ENCODE assay signal across 24 mouse cellular contexts in genomic region chr1:39663050-39663449, GRCm38 (mm10). TPM values are rescaled to one million over a fixed set of nuclear protein-coding genes. Genes with fewer than 3 reads are reported as not detected.
DNase-seq lines count a peak whose midpoint lies in the region; ATAC-seq and TF ChIP-seq lines count a peak whose summit lies in the region.
"Had no signal": no experiment of that assay in that cellular context is flagged by ENCODE, and none has a peak within 500 bp of the region (broad histone marks: within the 10 kb centered on the region; RNA-seq: fewer than 3 reads in every experiment).

No protein-coding gene starts in this region.

- 55% methylated on average over 4 of the region's 4 CpGs for WGBS in hindbrain, embryonic 16.5 days
- 67% methylated on average over 4 of the region's 4 CpGs for WGBS in hindbrain, embryonic 13.5 days
- 56% methylated on average over 4 of the region's 4 CpGs for WGBS in midbrain, embryonic 16.5 days
- WGBS in midbrain, embryonic 15.5 days: 59% methylated on average over 4 of the region's 4 CpGs

- no peak for TF ChIP-seq CTCF in brain, embryonic 14.5 days (IDR thresholded peaks at IDR 0.05; ENCODE audit: borderline replicate concordance, extremely low read depth, insufficient read depth, insufficient read length)

- no peak overlapping the region for H3K4me2 ChIP-seq in hindbrain, embryonic 16.5 days (ENCODE audit: low read length)
- no peak overlapping the region for H3K4me2 ChIP-seq in hindbrain, embryonic 13.5 days
- no peak overlapping the region for H3K4me2 ChIP-seq in midbrain, embryonic 16.5 days (ENCODE audit: low read length)
- no peak overlapping the region for H3K4me2 ChIP-seq in midbrain, embryonic 15.5 days
- H3K4me2 ChIP-seq: embryonic facial prominence, embryonic 15.5 days; heart, embryonic 11.5 days; heart, embryonic 15.5 days; hindbrain, embryonic 15.5 days had no signal

- H3K4me1 ChIP-seq in hindbrain, embryonic 16.5 days (ENCODE audit: control insufficient read depth, insufficient read depth, low read depth, low read length): no peaks in the 10 kb centered on the region
- H3K4me1 ChIP-seq in hindbrain, embryonic 13.5 days (replicated peaks): peaks cover 10% of the 10 kb centered on the region; the same call in 1 of the 2 replicates
- H3K4me1 ChIP-seq in midbrain, embryonic 16.5 days (ENCODE audit: control insufficient read depth, insufficient read depth, low read length): peaks cover 8% of the 10 kb centered on the region
- peaks cover 7% of the 10 kb centered on the region; the same call in 1 of the 2 replicates for H3K4me1 ChIP-seq in midbrain, embryonic 15.5 days
- H3K4me1 ChIP-seq: embryonic facial prominence, embryonic 15.5 days; forebrain, embryonic 10.5 days; heart, embryonic 15.5 days; hindbrain, embryonic 15.5 days had no signal

- H3K36me3 ChIP-seq in hindbrain, embryonic 16.5 days (ENCODE audit: control insufficient read depth, insufficient read depth, low read length): no peaks in the 10 kb centered on the region
- H3K36me3 ChIP-seq in hindbrain, embryonic 13.5 days: no peaks in the 10 kb centered on the region
- no peaks in the 10 kb centered on the region for H3K36me3 ChIP-seq in midbrain, embryonic 16.5 days (ENCODE audit: control insufficient read depth, insufficient read depth, low read length)
- H3K36me3 ChIP-seq in midbrain, embryonic 15.5 days (replicated peaks): no peaks in the 10 kb centered on the region
- H3K36me3 ChIP-seq: embryonic facial prominence, embryonic 15.5 days; forebrain, embryonic 10.5 days; heart, embryonic 15.5 days; hindbrain, embryonic 15.5 days had no signal

- H3K4me3 ChIP-seq in hindbrain, embryonic 16.5 days (ENCODE audit: low read length): no peak overlapping the region
- H3K4me3 ChIP-seq in hindbrain, embryonic 13.5 days: no peak overlapping the region
- H3K4me3 ChIP-seq in midbrain, embryonic 16.5 days (ENCODE audit: low read depth, low read length): no peak overlapping the region
- no peak overlapping the region for H3K4me3 ChIP-seq in midbrain, embryonic 15.5 days
- H3K4me3 ChIP-seq: embryonic facial prominence, embryonic 15.5 days; erythroblast, embryonic 14.5 days; forebrain, embryonic 10.5 days; heart, adult 2 months; heart, embryonic 15.5 days; hindbrain, embryonic 15.5 days had no signal

- no peak overlapping the region for H3K9ac ChIP-seq in hindbrain, embryonic 16.5 days (ENCODE audit: low read depth, low read length)
- no peak overlapping the region for H3K9ac ChIP-seq in hindbrain, embryonic 13.5 days
- H3K9ac ChIP-seq in midbrain, embryonic 16.5 days (ENCODE audit: low read depth, low read length): no peak overlapping the region
- H3K9ac ChIP-seq in midbrain, embryonic 15.5 days: no peak overlapping the region
- H3K9ac ChIP-seq: embryonic facial prominence, embryonic 15.5 days; heart, embryonic 15.5 days; hindbrain, embryonic 15.5 days had no signal

- H3K27ac ChIP-seq in hindbrain, embryonic 16.5 days (ENCODE audit: low read depth, low read length): no peak overlapping the region
- no peak overlapping the region for H3K27ac ChIP-seq in hindbrain, embryonic 13.5 days
- no peak overlapping the region for H3K27ac ChIP-seq in midbrain, embryonic 16.5 days (ENCODE audit: low read length)
- H3K27ac ChIP-seq in midbrain, embryonic 15.5 days: no peak overlapping the region
- H3K27ac ChIP-seq: embryonic facial prominence, embryonic 15.5 days; forebrain, embryonic 10.5 days; heart, adult 2 months; heart, embryonic 15.5 days; hindbrain, embryonic 15.5 days had no signal

- no peaks in the 10 kb centered on the region for H3K27me3 ChIP-seq in hindbrain, embryonic 16.5 days (replicated peaks; ENCODE audit: control insufficient read depth, insufficient read depth, low read length)
- no peaks in the 10 kb centered on the region for H3K27me3 ChIP-seq in hindbrain, embryonic 13.5 days
- H3K27me3 ChIP-seq in midbrain, embryonic 16.5 days (ENCODE audit: control insufficient read depth, insufficient read depth, low read depth, low read length): no peaks in the 10 kb centered on the region
- H3K27me3 ChIP-seq in midbrain, embryonic 15.5 days (replicated peaks): no peaks in the 10 kb centered on the region
- H3K27me3 ChIP-seq: CH12.LX; embryonic facial prominence, embryonic 15.5 days; heart, embryonic 15.5 days; hindbrain, embryonic 15.5 days had no signal

- TF ChIP-seq POLR2A in brain, embryonic 14.5 days (IDR thresholded peaks at IDR 0.05; ENCODE audit: borderline replicate concordance, extremely low read depth, insufficient read depth, insufficient read length, poor library complexity, severe bottlenecking): no peak

- peak; percentile 23 for DNase-seq in brain, embryonic 14.5 days (ENCODE audit: low read depth)
- DNase-seq in retina, postnatal 1 day: no peak
- DNase-seq: adrenal gland, postnatal 14 days; cerebellum, adult 11 months; cerebellum, adult 8-10 months; cerebellum, postnatal 14 days; embryo, embryonic 11 days; gastrocnemius, postnatal 14 days; heart, adult 2 months; heart, postnatal 14 days had no signal

- 0 out of 2 replicates have a peak, but pooled peaks have one; percentile 34 for ATAC-seq in hindbrain, embryonic 16.5 days
- ATAC-seq in hindbrain, embryonic 13.5 days (ENCODE audit: low FRiP score): no peak
- peak; percentile 67; the same call in 1 of the 2 replicates for ATAC-seq in midbrain, embryonic 16.5 days
- ATAC-seq in midbrain, embryonic 15.5 days (replicated peaks): no peak; the same call in 1 of the 2 replicates
- ATAC-seq: activated CD4-positive, CD25-positive, alpha-beta regulatory T cell, adult 4 months; forebrain, embryonic 14.5 days; Patski had no signal

- H3K9me3 ChIP-seq in hindbrain, embryonic 16.5 days (ENCODE audit: control insufficient read depth, low read length): peaks cover 5% of the 10 kb centered on the region; the same call in 1 of the 2 replicates
- H3K9me3 ChIP-seq in hindbrain, embryonic 13.5 days: peaks cover 4% of the 10 kb centered on the region; the same call in 1 of the 2 replicates
- no peaks in the 10 kb centered on the region for H3K9me3 ChIP-seq in midbrain, embryonic 16.5 days (replicated peaks; ENCODE audit: control insufficient read depth, low read length, poor library complexity, severe bottlenecking)
- no peaks in the 10 kb centered on the region for H3K9me3 ChIP-seq in midbrain, embryonic 15.5 days
- H3K9me3 ChIP-seq: embryonic facial prominence, embryonic 15.5 days; forebrain, embryonic 10.5 days; heart, embryonic 15.5 days; hindbrain, embryonic 15.5 days had no signal

RNA-seq across cellular contexts. Expression of gene Creg2, which starts 11.8 kb away (rescaled TPM):
- 9.4 and 12.5 TPM in 2 replicates for polyA plus RNA-seq in hindbrain, embryonic 16.5 days (2015; fragmentation: Nextera tagmentation; extraction: Ambion mirVana)
- polyA plus RNA-seq in hindbrain, embryonic 13.5 days (2015; fragmentation: Nextera tagmentation; extraction: Ambion mirVana): 4.6 and 4.8 TPM in 2 replicates
- 8.4 and 9.2 TPM in 2 replicates for polyA plus RNA-seq in midbrain, embryonic 16.5 days (2015; fragmentation: Nextera tagmentation; extraction: Ambion mirVana)
- 8.2 and 9.3 TPM in 2 replicates for polyA plus RNA-seq in midbrain, embryonic 15.5 days (2015; fragmentation: Nextera tagmentation; extraction: Ambion mirVana)
- 1.4 and 4.7 TPM in 2 replicates for polyA plus RNA-seq in brain, embryonic 14.5 days (2012; rRNA removed)
- polyA plus RNA-seq: erythroblast, embryonic 14.5 days; heart, adult 2 months; Patski had no signal

RNA-seq across cellular contexts. Expression of gene Rfx8, which starts 57.7 kb away (rescaled TPM):
- polyA plus RNA-seq in hindbrain, embryonic 16.5 days (2015; fragmentation: Nextera tagmentation; extraction: Ambion mirVana): 0.23 and 0.30 TPM in 2 replicates
- polyA plus RNA-seq in hindbrain, embryonic 13.5 days (2015; fragmentation: Nextera tagmentation; extraction: Ambion mirVana): 0.26 and 0.49 TPM in 2 replicates
- polyA plus RNA-seq in midbrain, embryonic 16.5 days (2015; fragmentation: Nextera tagmentation; extraction: Ambion mirVana): 0.15 and 0.40 TPM in 2 replicates
- 0.31 and 0.32 TPM in 2 replicates for polyA plus RNA-seq in midbrain, embryonic 15.5 days (2015; fragmentation: Nextera tagmentation; extraction: Ambion mirVana)
- 0.22 and 0.25 TPM in 2 replicates for polyA plus RNA-seq in brain, embryonic 14.5 days (2012; rRNA removed)
- polyA plus RNA-seq: activated CD4-positive, CD25-positive, alpha-beta regulatory T cell, adult 4 months; Patski had no signal

Comparison
In these comparisons a context has a peak if more than half of its experiments do, and no peak if none do; other contexts are left out.
1. ATAC-seq: peak in hindbrain, embryonic 16.5 days (single experiment) and midbrain, embryonic 16.5 days (single experiment); none in hindbrain, embryonic 13.5 days (single experiment) and midbrain, embryonic 15.5 days (single experiment).